23 mouse cellular contexts compared by ENCODE assay signal in the genomic region with DNA sequence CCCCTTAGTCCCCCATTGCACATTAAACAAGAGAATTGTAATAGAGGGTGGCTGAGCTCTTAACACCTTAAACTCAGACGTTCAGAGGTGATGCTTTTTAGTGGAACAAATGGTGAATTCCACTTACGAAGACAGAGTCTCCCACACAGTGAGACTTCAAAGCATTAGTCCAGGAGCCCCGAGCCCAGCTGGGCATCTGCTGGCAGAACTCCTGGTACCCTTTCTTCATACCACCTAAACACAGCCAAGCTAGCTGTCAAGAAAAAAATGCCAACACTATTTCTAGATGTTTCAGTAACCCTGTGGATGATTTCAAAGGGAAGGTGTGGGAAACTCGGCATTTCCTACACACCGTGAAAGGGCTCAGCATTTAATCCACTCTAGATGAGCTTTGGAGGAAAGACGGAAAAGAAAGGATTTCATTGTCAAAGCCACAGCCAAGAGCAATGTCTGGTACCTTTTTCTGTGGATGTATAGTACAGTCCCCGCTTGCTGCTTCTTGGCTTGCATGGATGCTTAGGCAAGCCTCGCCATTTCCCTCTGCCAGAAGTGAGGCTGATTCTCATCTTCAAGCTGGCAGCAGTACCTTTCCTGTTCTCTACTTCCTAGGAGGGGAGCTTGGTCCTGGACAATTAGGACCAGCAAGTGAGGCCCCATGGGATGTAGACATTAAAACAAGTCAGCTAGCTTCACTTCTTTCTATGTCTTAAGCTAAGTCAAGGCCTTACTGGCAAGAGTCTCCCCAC. TPM values are rescaled to one million over a fixed set of nuclear protein-coding genes. Genes with fewer than 3 reads are reported as not detected.
A peak's percentile ranks its signal among the peaks of the same experiment; 100 is the strongest.
DNase-seq lines count a peak whose midpoint lies in the region; ATAC-seq and TF ChIP-seq lines count a peak whose summit lies in the region.
"Had no signal": no experiment of that assay in that cellular context is flagged by ENCODE, and none has a peak within 500 bp of the region (broad histone marks: within the 10 kb centered on the region; RNA-seq: fewer than 3 reads in every experiment).

No protein-coding gene starts in this region.

- no peak overlapping the region for H3K9ac ChIP-seq in forebrain, embryonic 15.5 days (replicated peaks)
- no peak overlapping the region for H3K9ac ChIP-seq in forebrain, embryonic 11.5 days (ENCODE audit: low read length)
- H3K9ac ChIP-seq in midbrain, embryonic 13.5 days (replicated peaks): no peak overlapping the region; the same call in 1 of the 2 replicates
- H3K9ac ChIP-seq: heart, embryonic 13.5 days had no signal

- intact Hi-C loops in left cerebral cortex, adult 2 months (cut with DNase I): loop anchor here (5.0 kb wide), 1 partner anchor 142 kb away; the partner anchor contains the start of genes Jkamp and L3hypdh
- intact Hi-C loops in left cerebral cortex, postnatal 10 days (cut with DNase I): loop anchor here (5.0 kb wide), 1 partner anchor 127 kb away; no protein-coding TSS in a partner anchor

- no peaks in the 10 kb centered on the region for H3K27me3 ChIP-seq in forebrain, embryonic 15.5 days
- no peaks in the 10 kb centered on the region for H3K27me3 ChIP-seq in forebrain, embryonic 11.5 days (ENCODE audit: control insufficient read depth, insufficient read depth, low read length)
- no peaks in the 10 kb centered on the region for H3K27me3 ChIP-seq in midbrain, embryonic 13.5 days
- H3K27me3 ChIP-seq: Patski had no signal

- 70% methylated on average over 8 of the region's 8 CpGs for WGBS in forebrain, embryonic 15.5 days
- 81% methylated on average over 8 of the region's 8 CpGs for WGBS in forebrain, embryonic 11.5 days
- 72% methylated on average over 8 of the region's 8 CpGs for WGBS in midbrain, embryonic 13.5 days

- no peak overlapping the region for H3K4me3 ChIP-seq in forebrain, embryonic 15.5 days
- no peak overlapping the region for H3K4me3 ChIP-seq in forebrain, embryonic 11.5 days (ENCODE audit: low read depth, low read length)
- H3K4me3 ChIP-seq in left cerebral cortex, adult 2 months: no peak overlapping the region
- H3K4me3 ChIP-seq in midbrain, embryonic 13.5 days (replicated peaks): no peak overlapping the region
- H3K4me3 ChIP-seq: heart, embryonic 13.5 days had no signal

- no peaks in the 10 kb centered on the region for H3K9me3 ChIP-seq in forebrain, embryonic 15.5 days
- H3K9me3 ChIP-seq in forebrain, embryonic 11.5 days (ENCODE audit: control insufficient read depth, low read length): no peaks in the 10 kb centered on the region
- no peaks in the 10 kb centered on the region for H3K9me3 ChIP-seq in midbrain, embryonic 13.5 days
- H3K9me3 ChIP-seq: heart, embryonic 13.5 days had no signal

- ATAC-seq in forebrain, embryonic 15.5 days (replicated peaks): no peak
- no peak for ATAC-seq in forebrain, embryonic 11.5 days (replicated peaks; ENCODE audit: low FRiP score)
- ATAC-seq in midbrain, embryonic 13.5 days: no peak
- ATAC-seq: Patski had no signal

- no peak overlapping the region for H3K27ac ChIP-seq in forebrain, embryonic 15.5 days (replicated peaks)
- H3K27ac ChIP-seq in forebrain, embryonic 11.5 days (ENCODE audit: low read depth, low read length): no peak overlapping the region
- peak overlapping the region; percentile 20 for H3K27ac ChIP-seq in left cerebral cortex, adult 2 months
- no peak overlapping the region; the same call in 1 of the 2 replicates for H3K27ac ChIP-seq in midbrain, embryonic 13.5 days
- H3K27ac ChIP-seq: heart, embryonic 13.5 days; macrophage had no signal

- H3K4me2 ChIP-seq in forebrain, embryonic 15.5 days (replicated peaks): peak overlapping the region; percentile 4; the same call in 1 of the 2 replicates
- no peak overlapping the region for H3K4me2 ChIP-seq in forebrain, embryonic 11.5 days (ENCODE audit: low read depth, low read length, severe bottlenecking)
- peak overlapping the region; percentile 25 for H3K4me2 ChIP-seq in midbrain, embryonic 13.5 days (replicated peaks)
- H3K4me2 ChIP-seq: heart, embryonic 13.5 days had no signal

- TF ChIP-seq CTCF in left cerebral cortex, adult 2 months (IDR thresholded peaks at IDR 0.05): no peak

- DNase-seq in forebrain, embryonic 11.5 days (ENCODE audit: low spot score): no peak
- DNase-seq in left cerebral cortex, adult 2 months (ENCODE audit: extremely low spot score in 1 of 2, low spot score in 2 of 2): no peak
- no peak for DNase-seq in left cerebral cortex, postnatal 10 days (ENCODE audit: extremely low spot score in 1 of 2, low spot score in 2 of 2)
- peak; percentile 39 for DNase-seq in cerebellum, adult 8-10 months
- no peak for DNase-seq in adrenal gland, adult 18-20 months (ENCODE audit: low spot score in 2 of 2)
- no peak for DNase-seq in gastrocnemius, postnatal 4 days (ENCODE audit: low spot score in 2 of 2)
- DNase-seq: embryo, embryonic 11 days; gastrocnemius, postnatal 36 days; heart, postnatal 4 days; kidney, adult 11 months; kidney, postnatal 10 days; layer of hippocampus, adult 9-11 months; liver; lung, adult 18-20 months; right cerebral cortex, adult 18-20 months; thymus, adult 18-20 months had no signal

- peaks cover 9% of the 10 kb centered on the region; the same call in 1 of the 2 replicates for H3K36me3 ChIP-seq in forebrain, embryonic 15.5 days
- H3K36me3 ChIP-seq in forebrain, embryonic 11.5 days (ENCODE audit: control insufficient read depth, insufficient read depth, low read length): no peaks in the 10 kb centered on the region
- peaks cover 26% of the 10 kb centered on the region for H3K36me3 ChIP-seq in midbrain, embryonic 13.5 days
- H3K36me3 ChIP-seq: heart, embryonic 13.5 days had no signal

- H3K4me1 ChIP-seq in forebrain, embryonic 15.5 days: peaks cover 80% of the 10 kb centered on the region
- no peaks in the 10 kb centered on the region for H3K4me1 ChIP-seq in forebrain, embryonic 11.5 days (replicated peaks; ENCODE audit: control insufficient read depth, insufficient read depth, low read length)
- peaks cover 88% of the 10 kb centered on the region for H3K4me1 ChIP-seq in midbrain, embryonic 13.5 days (replicated peaks)

RNA-seq across cellular contexts. Expression of gene Ccdc175, which starts 44.8 kb away (rescaled TPM):
- not detected in 2 replicates for polyA plus RNA-seq in forebrain, embryonic 15.5 days (2015; fragmentation: Nextera tagmentation; extraction: Ambion mirVana)
- 0.07 TPM in 1 of 2 replicates, not detected in the other for polyA plus RNA-seq in forebrain, embryonic 11.5 days (2014; fragmentation: Nextera tagmentation; extraction: Ambion mirVana)
- not detected for total RNA-seq in left cerebral cortex, adult 2 months (2021)
- total RNA-seq in left cerebral cortex, postnatal 10 days (2021): not detected
- not detected in 2 replicates for polyA plus RNA-seq in midbrain, embryonic 13.5 days (2015; fragmentation: Nextera tagmentation; extraction: Ambion mirVana)
- not detected for total RNA-seq in adrenal gland, adult 18-20 months (2021)
- not detected for total RNA-seq in gastrocnemius, postnatal 4 days (2021)
- total RNA-seq: gastrocnemius, postnatal 36 days; heart, postnatal 4 days; left cerebral cortex, postnatal 25 days; monocyte, adult 5-6 weeks had no signal
- polyA plus RNA-seq: heart, embryonic 13.5 days; macrophage; Patski had no signal
